Mouse (Mus musculus): ENCODE data around the gene Ttc27. TPM values are rescaled to one million over a fixed set of nuclear protein-coding genes. Genes with fewer than 3 reads are reported as not detected.
"Not testable (repeated sequence)": the region's sequence is repeated elsewhere in the genome, so short reads cannot be mapped to it uniquely, and the experiment has no call there.

The Ttc27 gene
- polyA plus RNA-seq (2012; ENCODE audit: insufficient read depth, insufficient read length, missing spikeins), result 7.5 and 11.7 TPM in 2 replicates

GRCm38 (mm10) chr17:74717618-74718151 lies at the start of gene Ttc27:
Gene Ttc27, plus strand, starts transcription at chr17:74717732.
- H3K4me1 ChIP-seq (ENCODE audit: control insufficient read depth, insufficient read depth, insufficient read length, low read length), result peaks cover 5% of the 10 kb centered on the region; the same call in 1 of the 2 replicates
- H3K27ac ChIP-seq (replicated peaks; ENCODE audit: low read depth, low read length), result peak within 1 kb of the TSS; percentile 69
- H3K4me3 ChIP-seq (ENCODE audit: insufficient read depth, low read depth, low read length), result peak within 1 kb of the TSS; percentile 85

GRCm38 (mm10) chr17:74668010-74668409 lies 49.5 kb upstream of the Ttc27 start:
- H3K4me3 ChIP-seq (ENCODE audit: insufficient read depth, low read depth, low read length), result no peak overlapping the region
- no peak overlapping the region for H3K27ac ChIP-seq (replicated peaks; ENCODE audit: low read depth, low read length)
- H3K4me1 ChIP-seq (ENCODE audit: control insufficient read depth, insufficient read depth, insufficient read length, low read length), result no peaks in the 10 kb centered on the region

GRCm38 (mm10) chr17:74670031-74670430 lies 47.5 kb upstream of the Ttc27 start:
- Histone ChIP-seq H3K27ac (replicated peaks; ENCODE audit: low read depth, low read length) (no peak overlapping the region), H3K4me3 (ENCODE audit: insufficient read depth, low read depth, low read length) (no peak overlapping the region), H3K4me1 (ENCODE audit: control insufficient read depth, insufficient read depth, insufficient read length, low read length) (no peaks in the 10 kb centered on the region)

GRCm38 (mm10) chr17:74672446-74672845 lies 45.1 kb upstream of the Ttc27 start:
- H3K4me1 ChIP-seq (ENCODE audit: control insufficient read depth, insufficient read depth, insufficient read length, low read length), result no peaks in the 10 kb centered on the region
- no peak overlapping the region for H3K27ac ChIP-seq (replicated peaks; ENCODE audit: low read depth, low read length)
- H3K4me3 ChIP-seq (ENCODE audit: insufficient read depth, low read depth, low read length), result no peak overlapping the region

- Histone ChIP-seq H3K27ac (replicated peaks; ENCODE audit: low read depth, low read length) (no peak overlapping the region), H3K4me1 (ENCODE audit: control insufficient read depth, insufficient read depth, insufficient read length, low read length) (no peaks in the 10 kb centered on the region), H3K4me3 (ENCODE audit: insufficient read depth, low read depth, low read length) (no peak overlapping the region)
Observed at GRCm38 (mm10) chr17:74673251-74673650, 44.3 kb upstream of the Ttc27 start.

GRCm38 (mm10) chr17:74678061-74678460 lies 39.5 kb upstream of the Ttc27 start:
- no peaks in the 10 kb centered on the region for H3K4me1 ChIP-seq (ENCODE audit: control insufficient read depth, insufficient read depth, insufficient read length, low read length)
- no peak overlapping the region for H3K4me3 ChIP-seq (ENCODE audit: insufficient read depth, low read depth, low read length)
- no peak overlapping the region for H3K27ac ChIP-seq (replicated peaks; ENCODE audit: low read depth, low read length)

- no peak overlapping the region for H3K27ac ChIP-seq (replicated peaks; ENCODE audit: low read depth, low read length)
Observed at GRCm38 (mm10) chr17:74684927-74685326, 32.6 kb upstream of the Ttc27 start.

GRCm38 (mm10) chr17:74688555-74688954 lies 29.0 kb upstream of the Ttc27 start:
- Histone ChIP-seq H3K4me3 (ENCODE audit: insufficient read depth, low read depth, low read length) (no peak overlapping the region), H3K4me1 (ENCODE audit: control insufficient read depth, insufficient read depth, insufficient read length, low read length) (no peaks in the 10 kb centered on the region), H3K27ac (replicated peaks; ENCODE audit: low read depth, low read length) (no peak overlapping the region)

More at GRCm38 (mm10) chr17:74684927-74685326, 32.6 kb upstream of the Ttc27 start:
- no peaks in the 10 kb centered on the region for H3K4me1 ChIP-seq (ENCODE audit: control insufficient read depth, insufficient read depth, insufficient read length, low read length)
- H3K4me3 ChIP-seq (ENCODE audit: insufficient read depth, low read depth, low read length), result no peak overlapping the region

- H3K4me3 ChIP-seq (ENCODE audit: insufficient read depth, low read depth, low read length), result no peak overlapping the region
- no peaks in the 10 kb centered on the region for H3K4me1 ChIP-seq (ENCODE audit: control insufficient read depth, insufficient read depth, insufficient read length, low read length)
- no peak overlapping the region for H3K27ac ChIP-seq (replicated peaks; ENCODE audit: low read depth, low read length)
Observed at GRCm38 (mm10) chr17:74689406-74689805, 28.1 kb upstream of the Ttc27 start.

- not testable (repeated sequence) for H3K27ac ChIP-seq (replicated peaks; ENCODE audit: low read depth, low read length); H3K4me1 ChIP-seq (ENCODE audit: control insufficient read depth, insufficient read depth, insufficient read length, low read length); H3K4me3 ChIP-seq (ENCODE audit: insufficient read depth, low read depth, low read length)
Observed at GRCm38 (mm10) chr17:74701661-74702060, 15.9 kb upstream of the Ttc27 start.

GRCm38 (mm10) chr17:74705480-74705879 lies 12.1 kb upstream of the Ttc27 start:
- no peak overlapping the region for H3K4me3 ChIP-seq (ENCODE audit: insufficient read depth, low read depth, low read length)
- peaks cover 6% of the 10 kb centered on the region; the same call in 1 of the 2 replicates for H3K4me1 ChIP-seq (ENCODE audit: control insufficient read depth, insufficient read depth, insufficient read length, low read length)

GRCm38 (mm10) chr17:74706593-74706992 lies 10.9 kb upstream of the Ttc27 start:
- Histone ChIP-seq H3K4me3 (ENCODE audit: insufficient read depth, low read depth, low read length) (no peak overlapping the region), H3K27ac (replicated peaks; ENCODE audit: low read depth, low read length) (no peak overlapping the region), H3K4me1 (ENCODE audit: control insufficient read depth, insufficient read depth, insufficient read length, low read length) (peaks cover 6% of the 10 kb centered on the region; the same call in 1 of the 2 replicates)

More at GRCm38 (mm10) chr17:74705480-74705879, 12.1 kb upstream of the Ttc27 start:
- no peak overlapping the region for H3K27ac ChIP-seq (replicated peaks; ENCODE audit: low read depth, low read length)

GRCm38 (mm10) chr17:74707637-74708152 lies 9.8 kb upstream of the Ttc27 start:
- Histone ChIP-seq H3K27ac (replicated peaks; ENCODE audit: low read depth, low read length) (no peak overlapping the region), H3K4me1 (ENCODE audit: control insufficient read depth, insufficient read depth, insufficient read length, low read length) (peaks cover 6% of the 10 kb centered on the region; the same call in 1 of the 2 replicates), H3K4me3 (ENCODE audit: insufficient read depth, low read depth, low read length) (no peak overlapping the region)

GRCm38 (mm10) chr17:74710731-74711130 lies 6.8 kb upstream of the Ttc27 start:
- Histone ChIP-seq H3K27ac (replicated peaks; ENCODE audit: low read depth, low read length) (peak overlapping the region; percentile 41; the same call in 1 of the 2 replicates), H3K4me3 (ENCODE audit: insufficient read depth, low read depth, low read length) (no peak overlapping the region)

GRCm38 (mm10) chr17:74711627-74712026 lies 5.9 kb upstream of the Ttc27 start:
- Histone ChIP-seq H3K4me1 (ENCODE audit: control insufficient read depth, insufficient read depth, insufficient read length, low read length) (peaks cover 6% of the 10 kb centered on the region; the same call in 1 of the 2 replicates), H3K27ac (replicated peaks; ENCODE audit: low read depth, low read length) (no peak overlapping the region)

More at GRCm38 (mm10) chr17:74710731-74711130, 6.8 kb upstream of the Ttc27 start:
- H3K4me1 ChIP-seq (ENCODE audit: control insufficient read depth, insufficient read depth, insufficient read length, low read length), result peaks cover 6% of the 10 kb centered on the region; the same call in 1 of the 2 replicates

GRCm38 (mm10) chr17:74715128-74715527 lies 2.4 kb upstream of the Ttc27 start:
- Histone ChIP-seq H3K4me1 (ENCODE audit: control insufficient read depth, insufficient read depth, insufficient read length, low read length) (peaks cover 7% of the 10 kb centered on the region; the same call in 1 of the 2 replicates), H3K27ac (replicated peaks; ENCODE audit: low read depth, low read length) (no peak overlapping the region), H3K4me3 (ENCODE audit: insufficient read depth, low read depth, low read length) (no peak overlapping the region)

More at GRCm38 (mm10) chr17:74711627-74712026, 5.9 kb upstream of the Ttc27 start:
- H3K4me3 ChIP-seq (ENCODE audit: insufficient read depth, low read depth, low read length), result no peak overlapping the region

Data from brown adipose tissue, adult 24 weeks (tissue).